Mouse (Mus musculus) liver, adult 2 months (tissue): Measurements from ENCODE around the gene Fhad1.

ENCODE experiments used
- CTCF ChIP-seq: fragments of 200-500 bp; IDR thresholded peaks from 2 replicates; pipeline ENCODE4 v1.5.1; 2011; ENCODE audit warnings: low read depth, low read length, control low read depth
- POLR2A ChIP-seq: fragments of 200-500 bp; IDR thresholded peaks from 2 replicates; pipeline ENCODE4 v1.6.1; 2011; ENCODE audit warnings: low read length, control low read depth; ENCODE audit not compliant: insufficient read depth; ENCODE audit errors: extremely low read depth

- TF ChIP-seq CTCF (no peak), POLR2A (no peak; the same call in 1 of the 2 replicates)
These were observed 86.0 kb downstream of the Fhad1 start for GRCm38 (mm10) chr4:141928881-141929281.
